Mouse (Mus musculus): ENCODE data around the gene Cdc73. TPM values are rescaled to one million over a fixed set of nuclear protein-coding genes. Genes with fewer than 3 reads are reported as not detected.

Cdc73 gene
- total and polyA plus RNA-seq, 2 experiments, result 1.1 to 6.7 TPM

DNA sequence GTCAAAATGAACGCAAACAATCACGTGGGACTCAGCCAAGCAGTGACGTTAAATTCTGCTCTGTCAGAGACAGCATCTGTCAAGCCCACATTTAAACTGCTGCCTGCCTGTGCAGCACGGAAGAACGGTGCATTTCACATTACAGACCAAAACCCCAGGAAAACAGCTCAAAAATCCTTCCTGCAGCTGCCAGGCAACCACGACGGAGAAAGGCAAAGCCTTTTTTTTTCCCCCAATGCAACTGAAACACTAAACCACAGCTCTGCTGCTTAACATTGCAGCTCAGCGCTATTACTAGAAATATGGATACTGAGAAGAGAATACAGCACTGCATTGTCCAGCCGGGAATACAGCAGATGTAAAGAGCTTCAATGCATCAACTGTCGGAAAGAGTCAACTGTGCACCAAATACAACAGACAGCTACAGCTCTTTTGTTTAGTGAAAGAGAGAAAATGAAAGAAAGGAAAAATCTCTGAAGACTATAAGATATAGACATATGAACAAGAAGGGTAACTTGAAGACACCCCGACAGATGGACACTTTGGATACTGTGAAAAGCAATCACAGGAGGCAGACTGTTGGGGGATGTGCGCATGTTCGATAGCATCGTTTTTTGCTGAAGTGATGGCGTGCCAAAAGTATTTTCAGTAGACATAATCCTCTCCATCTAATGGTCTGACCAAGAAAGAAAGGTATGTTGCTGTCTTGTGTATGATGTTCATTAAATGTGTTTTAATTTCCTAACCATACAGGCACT, 61.9 kb downstream of the Cdc73 start, which contains the start of gene B3galt2:
Gene B3galt2 (plus strand): TSS at position 15 of the 758 bp plus-strand sequence.
- H3K4me1 ChIP-seq (ENCODE audit: control insufficient read depth, insufficient read depth, low read length), result no peaks in the 10 kb centered on the region; the same call in 1 of the 2 replicates
- DNase-seq (ENCODE audit: extremely low read depth, low read depth, low spot score), result peak; percentile 23
- WGBS, result 63% methylated on average over 15 of the region's 15 CpGs
- H3K27me3 ChIP-seq (ENCODE audit: control insufficient read depth, insufficient read depth, low read length), result no peaks in the 10 kb centered on the region
- H3K79me2 ChIP-seq (ENCODE audit: control insufficient read depth, insufficient read depth, low read length), result no peaks in the 10 kb centered on the region; the same call in 1 of the 2 replicates
- TF ChIP-seq CTCF (IDR thresholded peaks at IDR 0.05; ENCODE audit: low read depth, low read length), result no peak
- no peak for TF ChIP-seq POLR2A (IDR thresholded peaks at IDR 0.05; ENCODE audit: extremely low read depth, insufficient read depth, low read length)
- no peak within 1 kb of the TSS for H3K27ac ChIP-seq (replicated peaks; ENCODE audit: insufficient read depth, low read depth, low read length)
- H3K4me3 ChIP-seq (ENCODE audit: insufficient read depth, low read depth, low read length), result no peak within 1 kb of the TSS
- H3K9ac ChIP-seq (ENCODE audit: low read depth, low read length), result no peak within 1 kb of the TSS
- no peaks in the 10 kb centered on the region; the same call in 1 of the 2 replicates for H3K36me3 ChIP-seq (ENCODE audit: control insufficient read depth, insufficient read depth, low read length)

DNA sequence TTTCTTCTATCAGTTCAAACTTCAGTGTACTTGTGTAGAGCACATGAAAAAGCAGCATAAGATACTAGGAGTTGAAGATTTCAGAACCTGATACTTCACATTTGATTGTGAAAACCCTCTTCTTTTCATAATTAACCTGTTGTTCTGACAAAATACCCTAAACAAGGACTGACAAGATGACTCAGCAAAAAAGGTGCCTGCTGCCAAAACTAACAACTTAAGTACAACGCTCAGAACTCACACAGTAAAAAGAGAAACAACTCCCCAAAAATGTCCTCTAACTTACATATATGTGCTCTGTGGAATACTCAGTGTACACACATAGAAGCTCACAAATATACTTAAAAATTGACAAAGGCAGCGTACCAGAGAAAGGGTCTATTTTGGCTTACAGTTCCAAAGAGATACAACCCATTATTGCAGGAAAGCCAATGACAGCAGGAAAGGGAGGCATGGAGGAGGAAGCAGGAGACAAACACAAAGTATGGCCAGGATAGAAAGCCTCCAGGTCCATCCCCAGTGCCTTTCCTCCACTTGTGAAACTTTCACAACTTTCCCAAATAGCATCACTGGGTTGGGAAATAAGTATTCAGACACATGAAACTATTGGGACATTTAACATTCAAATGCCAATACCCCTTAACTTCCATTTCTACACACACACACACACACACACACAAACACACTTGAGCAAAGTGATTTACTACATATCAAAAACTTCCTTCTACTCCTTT, 69.7 kb downstream of the Cdc73 start:
- 55% methylated on average over 2 of the region's 2 CpGs for WGBS

DNA sequence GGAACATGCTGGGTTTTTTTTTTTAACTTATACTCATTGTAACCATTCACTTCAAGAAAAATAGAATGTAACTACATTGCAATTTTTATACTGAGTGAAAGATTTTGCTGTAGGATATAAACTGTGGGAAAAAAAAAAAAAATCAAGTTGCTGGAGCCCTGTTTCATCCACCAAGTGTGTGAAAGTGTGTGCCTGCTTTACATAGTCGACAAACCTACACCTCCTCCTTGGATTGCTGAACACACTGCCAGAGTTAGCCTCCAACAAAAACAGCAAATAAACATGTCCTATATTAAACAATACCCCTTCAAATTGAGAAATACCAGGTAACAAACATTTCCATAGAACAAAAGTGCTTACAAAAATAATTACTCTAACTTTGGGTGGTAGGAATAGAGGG, 70.3 kb downstream of the Cdc73 start:
- 21% methylated on average over 1 of the region's 1 CpGs for WGBS
- Histone ChIP-seq H3K79me2 (ENCODE audit: control insufficient read depth, insufficient read depth, low read length) (no peaks in the 10 kb centered on the region; the same call in 1 of the 2 replicates), H3K4me1 (ENCODE audit: control insufficient read depth, insufficient read depth, low read length) (peaks cover 6% of the 10 kb centered on the region; the same call in 1 of the 2 replicates), H3K27me3 (ENCODE audit: control insufficient read depth, insufficient read depth, low read length) (no peaks in the 10 kb centered on the region), H3K27ac (replicated peaks; ENCODE audit: insufficient read depth, low read depth, low read length) (no peak overlapping the region), H3K9ac (ENCODE audit: low read depth, low read length) (no peak overlapping the region), H3K36me3 (ENCODE audit: control insufficient read depth, insufficient read depth, low read length) (no peaks in the 10 kb centered on the region), H3K4me3 (ENCODE audit: insufficient read depth, low read depth, low read length) (no peak overlapping the region)
- DNase-seq (ENCODE audit: extremely low read depth, low read depth, low spot score), result no peak
- no peak for TF ChIP-seq POLR2A (IDR thresholded peaks at IDR 0.05; ENCODE audit: extremely low read depth, insufficient read depth, low read length)
- no peak for TF ChIP-seq CTCF (IDR thresholded peaks at IDR 0.05; ENCODE audit: low read depth, low read length)

More for the DNA sequence above, 69.7 kb downstream of the Cdc73 start:
- TF ChIP-seq CTCF (IDR thresholded peaks at IDR 0.05; ENCODE audit: low read depth, low read length) (no peak), POLR2A (IDR thresholded peaks at IDR 0.05; ENCODE audit: extremely low read depth, insufficient read depth, low read length) (no peak)
- Histone ChIP-seq H3K36me3 (ENCODE audit: control insufficient read depth, insufficient read depth, low read length) (no peaks in the 10 kb centered on the region), H3K27ac (replicated peaks; ENCODE audit: insufficient read depth, low read depth, low read length) (no peak overlapping the region), H3K9ac (ENCODE audit: low read depth, low read length) (no peak overlapping the region), H3K79me2 (ENCODE audit: control insufficient read depth, insufficient read depth, low read length) (no peaks in the 10 kb centered on the region; the same call in 1 of the 2 replicates), H3K27me3 (ENCODE audit: control insufficient read depth, insufficient read depth, low read length) (no peaks in the 10 kb centered on the region), H3K4me3 (ENCODE audit: insufficient read depth, low read depth, low read length) (no peak overlapping the region), H3K4me1 (ENCODE audit: control insufficient read depth, insufficient read depth, low read length) (peaks cover 6% of the 10 kb centered on the region; the same call in 1 of the 2 replicates)
- peak; percentile 56 for DNase-seq (ENCODE audit: extremely low read depth, low read depth, low spot score)

DNA sequence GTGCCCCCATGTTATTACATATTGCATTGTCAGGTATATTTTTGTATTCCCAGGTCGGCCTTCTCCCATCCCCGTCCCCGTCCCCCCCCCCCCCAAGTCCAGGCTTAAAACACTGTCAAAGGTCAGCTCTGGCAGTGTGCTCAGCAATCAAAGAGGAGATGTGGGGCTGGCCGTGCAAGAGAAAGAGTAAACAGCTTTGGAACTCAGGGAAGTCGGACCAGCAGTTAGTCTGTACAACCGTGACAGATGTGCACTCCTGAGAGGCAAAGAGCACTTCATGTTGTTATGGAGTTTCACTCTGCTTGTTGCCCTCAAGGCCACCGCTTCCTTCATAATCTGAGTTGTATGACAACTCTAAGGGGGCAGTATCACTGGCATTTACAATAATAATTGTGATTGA, 71.4 kb downstream of the Cdc73 start:
- peaks cover 5% of the 10 kb centered on the region for H3K36me3 ChIP-seq (ENCODE audit: control insufficient read depth, insufficient read depth, low read length)
- no peak overlapping the region for H3K4me3 ChIP-seq (ENCODE audit: insufficient read depth, low read depth, low read length)
- 28% methylated on average over 7 of the region's 7 CpGs for WGBS
- TF ChIP-seq POLR2A (IDR thresholded peaks at IDR 0.05; ENCODE audit: extremely low read depth, insufficient read depth, low read length) (no peak), CTCF (IDR thresholded peaks at IDR 0.05; ENCODE audit: low read depth, low read length) (no peak)
- DNase-seq (ENCODE audit: extremely low read depth, low read depth, low spot score), result peak; percentile 49
- no peaks in the 10 kb centered on the region; the same call in 1 of the 2 replicates for H3K79me2 ChIP-seq (ENCODE audit: control insufficient read depth, insufficient read depth, low read length)
- H3K4me1 ChIP-seq (ENCODE audit: control insufficient read depth, insufficient read depth, low read length), result peaks cover 6% of the 10 kb centered on the region; the same call in 1 of the 2 replicates
- no peak overlapping the region for H3K9ac ChIP-seq (ENCODE audit: low read depth, low read length)
- no peak overlapping the region for H3K27ac ChIP-seq (replicated peaks; ENCODE audit: insufficient read depth, low read depth, low read length)
- no peaks in the 10 kb centered on the region for H3K27me3 ChIP-seq (ENCODE audit: control insufficient read depth, insufficient read depth, low read length)

DNA sequence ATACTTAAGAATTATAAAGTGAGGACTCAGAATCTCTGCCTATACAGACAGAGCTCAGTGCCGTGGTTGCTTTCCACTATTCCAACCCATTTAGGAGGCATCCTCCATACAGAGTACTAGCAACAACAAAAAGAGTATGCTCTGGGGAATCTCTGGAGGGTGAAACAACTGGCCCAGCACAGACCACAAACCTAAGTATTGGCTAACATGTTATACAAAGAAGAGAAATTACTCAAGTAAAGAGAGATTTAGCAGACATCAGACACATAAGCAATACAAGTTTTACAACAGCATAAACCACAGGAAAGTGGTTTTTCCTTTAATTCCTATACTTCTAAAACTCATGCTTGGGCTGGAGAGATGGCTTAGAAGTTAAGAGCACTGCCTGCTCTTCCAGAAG, 80.1 kb downstream of the Cdc73 start:
- TF ChIP-seq POLR2A (IDR thresholded peaks at IDR 0.05; ENCODE audit: extremely low read depth, insufficient read depth, low read length) (no peak), CTCF (IDR thresholded peaks at IDR 0.05; ENCODE audit: low read depth, low read length) (no peak)
- WGBS, result 98% methylated on average over 1 of the region's 1 CpGs
- Histone ChIP-seq H3K27ac (replicated peaks; ENCODE audit: insufficient read depth, low read depth, low read length) (no peak overlapping the region), H3K79me2 (ENCODE audit: control insufficient read depth, insufficient read depth, low read length) (no peaks in the 10 kb centered on the region), H3K27me3 (ENCODE audit: control insufficient read depth, insufficient read depth, low read length) (no peaks in the 10 kb centered on the region), H3K36me3 (ENCODE audit: control insufficient read depth, insufficient read depth, low read length) (peaks cover 6% of the 10 kb centered on the region), H3K4me3 (ENCODE audit: insufficient read depth, low read depth, low read length) (no peak overlapping the region), H3K9ac (ENCODE audit: low read depth, low read length) (no peak overlapping the region), H3K4me1 (ENCODE audit: control insufficient read depth, insufficient read depth, low read length) (peaks cover 2% of the 10 kb centered on the region; the same call in 1 of the 2 replicates)
- no peak for DNase-seq (ENCODE audit: extremely low read depth, low read depth, low spot score)
